Mouse (Mus musculus) mesoderm, embryonic 11.5 days (tissue): ENCODE results near the gene Stard3.

Experiments used
- DNase-seq: peaks from one replicate; pipeline ENCODE4 v3.0.0-alpha.2; 2012; ENCODE audit warnings: low read depth, low spot score

The Stard3 gene

DNA sequence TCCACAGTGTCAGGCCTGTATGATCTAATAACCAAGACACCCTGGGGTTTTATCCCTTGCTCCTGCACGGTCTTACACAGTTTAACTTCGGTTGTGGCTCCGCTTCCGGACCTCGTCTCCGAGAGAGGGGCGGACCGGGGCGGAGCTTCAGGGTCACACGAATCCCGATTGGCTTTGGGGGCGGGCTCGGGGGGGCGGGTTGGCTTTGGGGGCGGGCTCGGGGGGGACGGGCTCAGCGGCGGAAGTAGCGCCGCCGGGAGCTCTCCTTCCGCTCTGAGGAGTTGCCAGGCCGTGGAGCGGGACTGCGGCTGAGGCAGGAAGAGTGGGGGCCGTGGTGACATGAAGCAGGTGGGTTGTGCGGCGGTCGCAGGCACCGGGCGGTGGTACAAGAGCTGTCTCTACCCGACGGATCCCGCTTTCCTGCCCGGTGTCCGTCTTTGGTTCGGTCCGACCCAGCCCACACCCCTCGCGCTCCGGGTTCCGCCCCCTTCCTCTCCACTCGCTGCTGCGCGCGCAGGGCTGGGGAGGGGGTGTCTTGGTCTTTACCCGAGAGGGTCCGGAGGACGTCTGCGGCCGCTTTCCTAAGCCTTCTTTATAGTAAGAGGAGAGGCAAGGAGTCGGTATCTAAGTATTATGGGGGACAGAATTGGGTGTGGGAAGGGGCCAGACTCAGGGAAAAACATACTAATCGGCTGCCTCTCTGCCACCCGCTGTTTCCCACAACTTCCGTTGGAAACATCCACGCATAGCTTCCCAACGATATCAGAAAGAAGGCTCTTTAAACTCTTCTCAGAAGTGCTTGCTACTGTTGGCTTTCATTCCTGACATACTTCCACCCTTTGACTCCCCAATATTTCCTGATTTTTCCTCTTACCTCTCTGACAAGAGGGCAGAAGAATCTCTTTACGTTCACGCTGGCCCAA is at the start of gene Stard3:
Gene Stard3, plus strand, starts transcription at position 208 of the 923 bp plus-strand sequence.
- peak; percentile 93 for DNase-seq

DNA sequence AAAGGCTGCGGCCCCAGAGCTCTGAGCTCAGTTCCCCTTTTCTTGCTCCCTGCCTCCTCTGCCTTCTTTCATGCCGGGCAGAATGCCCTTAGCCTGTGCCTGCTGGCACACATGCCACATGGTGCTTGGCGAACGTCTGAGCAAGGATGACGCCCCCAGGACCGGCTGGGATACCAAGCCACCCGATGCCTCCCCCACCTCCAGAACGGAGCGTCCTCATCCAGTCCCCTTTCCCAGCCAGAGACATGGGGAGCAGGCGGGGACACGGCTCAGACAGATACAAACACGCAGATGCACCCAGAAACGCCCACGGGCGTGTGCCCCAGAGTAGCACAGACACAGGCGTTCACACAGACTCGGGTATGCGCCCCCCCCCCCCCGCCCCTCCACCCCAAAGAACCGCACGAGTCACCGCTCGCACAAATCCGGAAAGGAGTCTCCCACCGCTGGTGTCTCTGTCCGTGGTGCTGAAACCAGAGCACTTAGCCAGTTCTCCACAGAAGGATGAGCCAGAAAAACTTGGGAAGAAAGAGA is 44.3 kb upstream of the Stard3 start:
- DNase-seq = peak; percentile 87

DNA sequence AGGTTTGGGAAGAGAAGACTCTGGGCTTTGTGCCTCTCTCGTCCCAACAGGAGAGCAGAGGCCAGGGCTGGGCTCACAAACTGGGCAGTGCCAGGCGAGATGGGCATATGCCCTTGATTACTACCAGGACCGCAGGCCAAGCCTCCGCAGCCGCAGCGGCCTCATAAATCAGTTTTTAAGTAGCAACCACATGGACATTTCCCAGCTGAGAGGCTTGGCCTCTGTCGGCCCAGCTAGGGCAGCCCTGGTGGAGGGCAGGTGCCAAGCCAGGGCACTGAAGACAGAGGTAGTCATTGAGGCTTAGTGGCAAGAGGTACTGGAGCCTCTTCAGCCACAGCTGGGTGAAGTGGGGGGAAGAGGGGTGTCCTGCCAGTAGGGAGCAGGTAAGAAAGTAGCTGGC is 40.7 kb upstream of the Stard3 start:
- no peak for DNase-seq

DNA sequence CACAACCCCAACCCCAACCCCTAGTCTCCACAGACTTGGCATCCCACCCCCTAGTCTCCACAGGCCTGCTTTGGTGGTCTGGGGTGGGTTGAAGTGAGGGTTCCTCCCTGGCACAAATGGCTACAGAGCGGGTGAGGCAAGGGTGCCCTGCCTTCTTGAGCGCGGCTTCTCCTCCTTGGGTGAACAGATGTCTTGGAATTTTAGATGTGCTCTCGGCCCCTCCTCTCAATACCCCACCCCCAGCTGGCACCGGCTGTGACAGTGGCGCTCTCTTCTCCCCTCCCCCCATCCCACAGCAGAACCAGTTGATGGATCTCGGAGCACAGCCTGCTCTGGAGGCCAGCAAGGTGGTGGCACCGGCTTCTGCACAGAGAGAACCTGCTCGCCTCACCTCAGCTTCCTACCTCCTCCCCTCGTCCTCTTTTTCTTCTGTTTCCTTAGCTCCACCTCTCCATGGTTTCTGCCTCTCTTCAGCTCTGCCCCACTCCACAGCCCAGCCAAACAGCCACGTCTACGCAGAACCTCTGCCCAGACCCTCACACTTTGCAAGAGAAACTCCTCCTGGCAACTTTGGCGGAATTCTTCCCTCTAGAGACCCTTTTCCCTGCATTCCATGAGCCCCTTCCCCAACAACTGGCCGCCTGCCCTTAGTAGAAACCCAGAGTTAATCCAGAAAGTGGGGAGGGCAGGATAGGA is 39.6 kb upstream of the Stard3 start:
- no peak for DNase-seq

DNA sequence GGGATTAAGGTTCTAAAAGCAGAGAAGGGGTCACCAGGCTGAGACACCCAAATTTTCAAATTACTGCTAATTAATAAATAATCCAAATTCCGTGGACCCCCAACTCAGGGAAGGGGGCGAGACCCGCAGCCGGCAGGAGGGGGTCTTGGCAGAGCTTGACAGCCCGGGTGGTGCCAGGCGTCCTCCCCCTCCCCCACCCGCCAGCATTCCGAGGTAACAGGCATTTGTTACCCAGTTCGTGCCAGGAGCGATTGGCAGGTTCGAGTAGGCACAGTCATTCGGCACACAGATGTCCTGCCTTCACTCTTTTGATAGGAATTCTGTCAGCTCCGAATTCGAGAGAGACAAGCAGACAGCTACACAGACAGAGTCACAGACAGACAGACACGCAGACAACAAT is 39.0 kb upstream of the Stard3 start:
- DNase-seq = no peak

DNA sequence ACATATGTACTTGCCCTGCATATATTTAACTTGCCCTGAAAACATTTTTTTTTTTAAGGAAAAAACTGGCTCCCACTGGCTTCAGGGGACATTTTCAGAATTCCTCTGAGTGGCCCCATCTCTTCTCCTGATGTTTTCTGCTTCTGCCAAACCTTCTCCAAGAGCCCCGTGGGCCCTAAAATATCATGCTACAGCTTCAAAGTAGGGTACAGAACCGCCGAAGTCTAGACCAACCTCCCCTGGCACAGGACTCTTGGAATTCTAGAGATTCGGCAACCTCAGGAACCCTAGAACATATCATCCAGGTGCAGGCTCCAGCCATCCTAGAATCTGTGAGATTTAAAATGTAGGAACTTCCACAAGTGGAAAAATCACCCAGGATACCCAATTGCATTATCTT is 38.6 kb upstream of the Stard3 start:
- no peak for DNase-seq

DNA sequence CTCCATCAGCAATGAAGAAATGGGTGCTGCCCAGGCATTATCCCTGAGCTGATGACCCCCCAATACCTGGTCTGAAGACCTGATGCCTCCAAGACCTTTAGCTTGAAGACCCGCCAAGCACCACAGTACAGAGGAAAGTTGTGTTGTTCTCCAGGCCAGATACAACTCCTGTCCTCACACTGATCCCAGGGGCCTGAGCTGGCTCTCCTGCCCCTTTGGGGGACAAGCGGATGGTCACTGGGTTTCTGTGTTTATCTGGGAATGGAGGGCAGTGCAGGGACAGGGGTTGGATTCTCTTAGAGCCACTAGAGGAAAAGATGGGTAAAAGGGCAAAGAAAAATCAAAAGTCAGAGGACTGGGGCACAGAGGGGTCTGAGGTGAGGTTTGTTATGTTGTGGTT is 38.2 kb upstream of the Stard3 start:
- DNase-seq = no peak

DNA sequence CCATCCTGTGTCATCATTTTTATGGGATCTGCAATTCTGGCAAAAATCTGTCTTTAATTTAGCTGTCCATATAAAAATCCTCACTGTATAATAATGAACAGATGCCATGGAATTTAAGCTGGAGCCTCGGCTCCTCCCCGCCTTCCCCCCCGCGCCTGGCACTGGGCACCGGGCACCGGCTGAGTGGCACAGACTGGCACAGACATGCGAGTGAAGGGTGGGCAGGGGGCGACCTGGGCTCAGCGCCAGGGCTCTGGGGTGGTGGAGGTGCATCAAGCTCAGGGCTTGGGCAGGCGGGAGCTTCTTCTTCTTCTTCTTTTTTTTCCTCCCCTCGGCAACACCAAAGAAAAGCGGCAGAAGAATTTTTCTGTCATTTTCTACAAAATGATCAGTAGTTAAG is 37.8 kb upstream of the Stard3 start:
- DNase-seq = no peak

DNA sequence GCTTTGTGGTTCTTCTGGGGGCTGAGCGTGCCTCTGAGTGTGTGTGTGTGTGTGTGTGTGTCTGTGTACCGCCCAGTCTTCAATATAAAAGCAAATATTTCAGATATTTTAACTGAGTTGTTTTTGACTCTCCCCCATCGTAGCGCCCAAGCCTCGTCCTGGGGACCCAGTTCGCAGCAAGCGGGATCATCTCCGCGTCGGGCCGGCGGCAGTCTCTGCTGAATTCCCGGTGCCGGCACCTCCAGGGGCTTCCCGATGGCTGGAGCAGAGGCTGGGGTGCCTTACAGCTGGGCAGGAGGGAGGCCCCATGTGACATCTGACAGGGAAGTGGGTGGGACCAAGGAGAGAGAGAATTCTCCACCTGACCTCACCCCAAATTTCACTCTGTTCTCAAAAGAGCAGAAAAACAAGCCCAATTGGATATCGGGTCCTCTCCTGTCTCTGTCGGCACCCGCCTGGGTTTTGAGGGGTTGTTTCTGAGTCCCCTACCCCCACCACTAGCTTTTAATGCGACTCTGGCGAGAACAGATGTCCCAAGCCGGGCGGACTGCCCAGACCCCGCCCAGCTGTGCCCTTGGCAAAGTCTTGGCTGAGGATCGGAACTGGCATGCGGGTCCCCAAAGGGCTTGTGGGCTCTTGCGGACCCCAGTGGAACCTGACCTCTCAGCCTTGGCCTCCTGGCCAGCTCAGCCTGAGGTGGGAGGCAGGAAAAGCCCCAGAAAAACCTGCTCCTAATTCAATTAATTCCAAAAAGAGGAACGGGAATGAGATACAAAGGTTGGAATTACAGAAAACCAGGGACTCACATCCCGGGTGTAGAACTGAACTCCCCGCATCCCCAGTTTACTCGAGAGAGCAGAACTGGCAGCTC is 37.1 kb upstream of the Stard3 start:
- DNase-seq = no peak

DNA sequence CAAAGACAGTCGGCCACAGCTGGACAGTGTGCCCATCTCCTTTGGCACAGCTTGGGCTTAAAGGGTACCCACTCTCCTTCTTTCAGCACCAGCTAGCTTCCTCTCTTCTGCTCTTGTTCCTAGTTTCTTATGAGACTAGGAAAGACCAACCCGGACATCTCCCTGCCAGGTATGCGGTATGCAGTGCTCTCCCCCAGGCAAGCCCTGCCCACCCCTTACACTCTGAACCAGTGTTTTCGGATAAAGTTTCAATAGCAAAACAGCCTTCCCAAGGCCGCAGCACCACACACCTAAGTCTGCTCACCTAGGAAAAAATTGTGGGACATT is 36.5 kb upstream of the Stard3 start:
- DNase-seq = no peak

DNA sequence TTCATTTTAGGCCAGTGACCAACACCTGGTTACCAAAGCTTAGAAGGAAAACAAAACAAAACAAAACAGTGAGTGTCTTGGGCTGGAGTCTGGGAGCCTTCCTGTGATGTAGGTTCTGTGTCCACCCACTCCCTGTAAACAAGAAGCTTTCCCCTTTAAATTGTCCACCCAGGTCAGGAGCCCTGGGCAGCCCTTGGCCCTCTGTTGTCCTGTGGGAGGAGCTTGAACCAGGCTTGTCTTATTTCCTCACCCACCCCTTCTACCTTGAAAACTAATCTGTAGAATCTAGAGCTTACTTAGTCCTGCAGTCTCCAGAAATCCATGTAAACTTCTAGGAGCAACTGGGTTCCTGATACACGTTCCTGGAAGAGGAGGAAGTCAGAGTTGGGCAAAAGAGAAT is 36.0 kb upstream of the Stard3 start:
- DNase-seq = no peak

DNA sequence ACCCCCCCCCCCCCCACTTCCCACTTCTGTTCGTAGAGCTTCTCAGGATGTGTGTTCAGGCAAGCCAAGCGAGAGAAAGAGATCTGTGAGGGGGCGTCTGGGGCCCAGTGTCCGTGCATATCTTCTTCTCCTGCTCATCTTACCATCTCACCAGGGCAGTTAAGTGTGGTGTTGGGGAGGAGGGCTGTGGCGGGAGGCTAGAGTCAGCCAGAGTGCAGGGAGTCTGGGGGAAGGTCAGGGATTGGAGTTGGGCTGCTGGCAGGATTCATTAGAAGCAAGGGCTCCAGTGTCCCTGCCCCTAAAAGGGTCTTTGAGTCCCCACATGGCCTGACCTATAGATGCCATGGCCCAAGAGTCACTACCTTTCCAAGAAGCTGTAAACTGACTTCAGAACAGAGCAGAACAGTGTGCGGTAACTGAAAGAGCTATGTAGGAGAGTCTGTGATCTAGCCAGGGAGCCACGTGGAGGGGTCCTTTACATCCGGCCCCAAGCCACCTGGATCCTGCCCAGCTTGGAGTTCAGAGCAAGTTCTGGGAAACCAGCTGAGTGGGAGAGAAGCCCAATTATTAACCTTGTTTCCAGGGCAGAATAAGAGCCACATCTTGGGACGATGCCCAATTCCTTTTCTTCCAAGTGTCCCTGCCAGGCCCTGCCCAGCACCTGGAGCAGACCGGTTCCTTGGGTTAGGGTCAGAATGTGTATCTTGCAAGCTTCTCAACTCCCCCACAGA is 34.9 kb upstream of the Stard3 start:
- no peak for DNase-seq

DNA sequence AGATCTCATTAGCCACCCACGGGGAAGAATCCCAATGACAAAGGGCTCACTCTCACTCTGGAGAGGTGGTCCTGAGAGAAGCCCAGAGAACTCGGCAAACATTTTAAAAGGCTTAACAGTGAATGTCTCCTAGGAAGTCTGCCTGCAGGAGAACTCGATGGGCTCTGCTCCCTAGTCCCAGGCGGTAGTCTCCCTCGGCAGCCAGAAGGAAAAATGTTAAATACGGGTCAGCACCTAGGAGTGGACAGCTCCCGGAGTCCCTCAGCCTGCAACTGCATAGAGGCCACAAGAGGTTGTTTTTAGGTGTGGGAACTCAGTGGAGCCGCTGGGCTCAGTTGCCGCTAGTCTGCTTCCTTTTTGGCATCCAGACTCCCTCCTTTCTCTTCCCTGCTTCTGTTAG is 34.2 kb upstream of the Stard3 start:
- DNase-seq = peak; percentile 70

DNA sequence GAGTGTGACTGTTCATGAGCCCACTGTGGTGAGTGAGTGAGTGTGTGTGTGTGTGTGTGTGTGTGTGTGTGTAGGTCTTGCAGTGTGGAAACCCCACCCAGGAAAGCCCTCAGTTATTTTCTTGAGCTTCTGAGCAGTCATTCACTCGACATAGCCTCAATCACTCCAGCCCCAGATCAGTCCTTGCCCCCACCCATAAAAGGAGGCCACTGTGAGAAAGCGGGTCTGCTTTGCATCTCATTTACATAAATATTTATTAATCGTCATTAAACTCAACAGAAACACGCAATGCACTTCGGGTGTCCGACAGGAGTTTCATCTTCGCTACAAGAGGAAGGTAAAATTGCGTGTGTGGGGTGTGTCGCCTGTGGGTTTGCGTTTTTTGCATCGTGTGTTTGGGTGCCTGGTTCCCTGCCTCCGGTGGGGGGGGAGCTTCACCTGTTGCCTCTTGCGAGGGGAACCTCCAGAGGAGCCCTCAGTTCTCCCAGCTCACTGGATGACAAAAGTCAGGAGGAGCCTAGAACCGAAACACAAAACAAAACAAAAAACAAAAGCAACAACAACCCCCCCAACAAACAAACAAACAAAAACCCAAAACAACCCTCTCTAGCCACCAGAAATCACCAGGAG is 32.9 kb upstream of the Stard3 start:
- no peak for DNase-seq

DNA sequence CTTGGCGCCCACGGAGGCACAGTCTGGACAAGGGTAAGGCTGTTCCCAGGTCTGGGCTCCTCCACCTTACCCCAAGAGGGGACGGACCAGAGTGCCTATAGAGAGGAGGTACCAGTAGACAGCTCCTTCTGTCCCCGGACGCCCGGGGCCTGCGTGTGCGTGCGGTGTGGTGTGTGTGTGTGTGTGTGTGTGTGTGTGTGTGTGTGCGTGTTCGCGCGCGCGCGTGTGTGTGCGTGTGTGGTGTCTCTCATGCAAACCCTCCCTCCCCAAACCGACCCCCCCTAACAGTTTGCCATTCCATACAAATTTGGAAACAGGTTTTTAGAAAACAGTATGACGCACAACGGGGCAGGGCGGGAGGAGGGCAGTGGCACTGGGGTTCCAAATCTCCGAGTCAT is 32.3 kb upstream of the Stard3 start:
- no peak for DNase-seq

DNA sequence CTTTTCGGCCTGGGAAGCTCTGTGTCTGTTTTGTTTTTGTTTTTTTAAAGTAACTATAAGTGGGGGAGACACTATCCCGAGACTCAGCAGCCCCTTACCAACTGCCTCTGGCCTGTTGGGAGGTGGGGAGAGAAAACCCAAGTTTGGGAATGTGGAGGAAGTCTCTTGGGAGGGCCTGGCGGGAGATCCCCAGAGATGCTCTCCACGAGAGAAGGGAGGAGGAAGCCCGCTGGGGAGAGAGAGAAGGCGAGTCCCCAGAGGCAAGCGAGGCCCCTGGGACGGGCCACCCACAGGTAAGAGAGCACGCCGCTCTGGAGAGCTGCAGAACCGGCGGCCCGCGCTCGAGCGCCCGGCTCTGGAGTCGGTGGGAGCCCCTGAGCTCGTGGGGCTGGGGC is 31.4 kb upstream of the Stard3 start:
- DNase-seq = no peak

DNA sequence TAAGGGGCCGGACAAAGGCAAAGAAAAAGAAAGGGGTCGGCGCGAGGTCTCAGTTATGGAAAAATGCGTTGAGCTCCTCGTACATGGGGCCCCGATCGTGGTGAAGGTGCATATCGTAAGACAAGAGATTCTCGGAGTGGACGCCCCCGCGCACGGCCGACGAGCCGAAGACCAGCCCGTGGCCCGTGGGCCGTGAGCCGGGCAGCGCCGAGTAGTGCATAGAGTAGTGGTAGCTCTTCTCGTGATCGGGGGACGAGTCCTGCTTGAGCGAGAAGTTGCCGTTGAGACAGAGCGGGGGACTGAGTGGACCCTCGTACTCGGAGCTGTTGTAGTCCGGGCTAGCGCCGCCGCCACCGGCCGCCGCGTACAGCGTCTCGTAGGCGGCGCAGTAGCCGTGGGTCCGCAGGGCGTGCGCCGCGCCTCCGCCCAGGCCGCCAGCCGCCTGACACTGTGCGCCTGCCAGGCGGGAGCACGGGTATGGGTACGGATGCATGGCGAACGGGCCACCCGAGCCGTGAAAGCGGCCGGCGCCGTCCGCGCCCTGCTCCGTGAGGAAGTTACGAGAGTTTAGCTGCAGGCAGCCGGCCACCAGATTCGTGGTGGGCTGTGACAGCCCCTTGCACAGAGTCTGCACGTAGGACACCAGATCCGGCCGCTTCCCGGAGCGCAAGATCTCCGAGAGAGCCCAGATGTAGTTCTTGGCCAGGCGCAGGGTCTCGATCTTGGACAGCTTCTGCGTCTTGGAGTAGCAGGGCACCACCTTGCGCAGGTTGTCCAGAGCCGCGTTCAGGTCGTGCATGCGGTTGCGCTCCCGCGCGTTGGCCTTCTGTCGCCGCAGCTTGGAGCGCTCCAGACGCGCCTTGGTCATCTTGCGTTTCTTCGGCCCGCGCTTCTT is 30.8 kb upstream of the Stard3 start:
- DNase-seq = no peak

DNA sequence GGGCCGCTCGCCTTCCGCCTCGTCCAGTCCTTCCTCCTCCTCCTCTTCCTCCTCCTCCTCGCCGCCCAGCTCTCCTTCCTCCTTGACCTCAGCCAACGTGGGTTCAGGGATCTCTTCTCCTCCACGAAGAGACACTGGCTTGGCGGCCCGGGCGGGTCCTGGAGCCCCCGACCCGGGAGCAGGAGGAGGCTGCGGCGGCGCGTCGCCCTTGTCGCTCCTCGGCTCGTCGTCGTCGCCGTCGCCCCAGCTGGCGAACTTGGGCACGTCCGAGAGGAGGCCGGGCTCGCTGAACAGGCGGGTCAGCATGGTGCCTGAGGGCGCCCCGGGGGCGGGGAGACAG is 30.2 kb upstream of the Stard3 start:
- no peak for DNase-seq

DNA sequence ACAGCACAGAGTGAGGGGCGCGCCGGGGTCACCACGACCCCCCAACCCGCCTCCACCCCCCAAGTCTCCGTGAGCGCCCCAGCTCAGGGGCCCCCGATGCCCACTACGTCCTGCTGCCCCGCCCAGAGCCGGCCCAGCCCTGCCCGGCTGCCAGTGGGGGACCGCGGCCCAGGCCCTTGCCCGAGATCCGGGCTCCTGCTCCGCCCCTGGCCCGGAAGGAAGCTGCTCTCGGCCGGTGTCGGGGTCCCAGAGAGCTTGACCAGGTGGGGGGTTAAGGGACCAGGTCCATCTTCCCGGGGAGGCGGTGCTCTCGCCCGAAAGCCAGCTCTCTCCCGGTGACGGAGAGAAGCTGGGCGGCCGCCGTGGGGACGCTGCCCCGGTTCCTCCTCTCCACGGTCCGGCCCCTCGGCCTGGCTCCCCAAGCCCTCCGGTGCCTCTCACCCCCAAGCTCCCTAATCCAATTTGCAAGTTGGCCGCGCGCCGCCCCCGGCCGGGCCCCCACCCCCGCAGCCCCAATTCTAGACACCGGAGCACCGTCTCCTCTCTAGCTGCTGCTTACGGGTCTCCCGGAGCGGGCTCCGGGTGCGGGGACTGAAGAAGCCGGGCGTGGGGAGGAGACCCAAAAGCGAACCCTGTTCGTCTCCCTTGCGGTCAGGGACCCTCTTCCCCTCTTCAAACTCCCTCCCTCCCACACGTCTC is 29.6 kb upstream of the Stard3 start:
- no peak for DNase-seq
